Mouse (Mus musculus) midbrain, embryonic 16.5 days (tissue): ENCODE data around the gene Hist3h2a. TPM values are rescaled to one million over a fixed set of nuclear protein-coding genes. Genes with fewer than 3 reads are reported as not detected.

ENCODE experiments used
- ATAC-seq: fragments of 200-750 bp; cut with Nextera tagmentation; 2 replicates; pipeline ENCODE4 v1.8.0; 2017; ENCODE audit warnings: moderate TSS enrichment
- H3K27ac ChIP-seq: fragments of 300-500 bp; sonication (generic); 2 replicates; pipeline ENCODE4 v1.5.1; 2014; ENCODE audit warnings: mild to moderate bottlenecking, low read length, mixed read lengths
- H3K27me3 ChIP-seq: fragments of 300-500 bp; sonication (generic); 2 replicates; pipeline ENCODE4 v1.6.1; 2014; ENCODE audit warnings: low read depth, low read length, mixed read lengths; ENCODE audit not compliant: control insufficient read depth, insufficient read depth
- H3K36me3 ChIP-seq: fragments of 300-500 bp; sonication (generic); 2 replicates; pipeline ENCODE4 v1.6.1; 2014; ENCODE audit warnings: mild to moderate bottlenecking, low read length, moderate library complexity, mixed read lengths; ENCODE audit not compliant: control insufficient read depth, insufficient read depth
- H3K4me1 ChIP-seq: fragments of 300-500 bp; sonication (generic); 2 replicates; pipeline ENCODE4 v1.6.1; 2014; ENCODE audit warnings: mild to moderate bottlenecking, low read length, mixed read lengths; ENCODE audit not compliant: control insufficient read depth, insufficient read depth
- H3K4me2 ChIP-seq: fragments of 300-500 bp; sonication (generic); 2 replicates; pipeline ENCODE4 v1.6.1; 2014; ENCODE audit warnings: mild to moderate bottlenecking, low read length, mixed read lengths
- H3K4me3 ChIP-seq: fragments of 300-500 bp; sonication (generic); 2 replicates; pipeline ENCODE4 v1.5.1; 2014; ENCODE audit warnings: low read depth, mild to moderate bottlenecking, low read length, moderate library complexity, mixed read lengths
- H3K9ac ChIP-seq: fragments of 300-500 bp; sonication (generic); 2 replicates; pipeline ENCODE4 v1.6.1; 2014; ENCODE audit warnings: low read depth, low read length, mixed read lengths
- H3K9me3 ChIP-seq: fragments of 300-500 bp; sonication (generic); replicated peaks from 2 replicates; pipeline ENCODE4 v1.6.1; 2014; ENCODE audit warnings: mild to moderate bottlenecking, low read length, mixed read lengths; ENCODE audit not compliant: control insufficient read depth, poor library complexity, severe bottlenecking
- whole genome bisulfite sequencing: fragments of 180-500 bp; shearing (Covaris S2); extraction: QIAGEN DNeasy Blood & Tissue Kit; methylation state at CpG from one replicate; pipeline ENCODE4 v1.1.7; 2014; 5-methylcytosine and 5-hydroxymethylcytosine counted together
- polyA plus RNA-seq: library from polyadenylated mRNA; unstranded; fragments of >200 nt; fragmentation: Nextera tagmentation; extraction: Ambion mirVana; gene quantifications from 2 replicates; pipeline ENCODE4 v1.2.1, GENCODE M21; 2015

The Hist3h2a gene
- polyA plus RNA-seq, 1 experiment from 2014 or later = 107 TPM

DNA sequence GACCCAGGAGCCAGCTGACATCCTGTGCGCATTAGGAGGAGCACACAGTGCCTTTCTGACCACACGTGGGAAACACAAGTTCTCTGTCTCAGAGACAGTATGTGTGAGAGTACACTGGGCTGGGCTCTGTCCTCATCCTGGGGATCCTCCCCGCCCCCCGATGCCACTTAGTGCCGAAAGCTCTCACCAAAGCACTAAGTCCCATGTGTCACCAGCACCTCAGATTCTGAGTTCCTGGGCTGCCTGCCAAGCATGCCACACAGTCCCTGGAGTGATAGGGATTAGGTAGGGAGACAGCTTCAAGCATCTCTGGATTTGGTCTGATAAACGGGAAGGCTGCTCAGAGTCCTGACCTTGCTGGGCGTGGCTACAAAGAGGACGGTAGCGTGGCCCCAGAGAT is 36.3 kb downstream of the Hist3h2a start:
- Histone ChIP-seq H3K9me3 (no peaks in the 10 kb centered on the region), H3K9ac (no peak overlapping the region), H3K27me3 (peaks cover 8% of the 10 kb centered on the region; the same call in 1 of the 2 replicates), H3K4me2 (no peak overlapping the region), H3K4me1 (no peaks in the 10 kb centered on the region), H3K4me3 (no peak overlapping the region), H3K36me3 (peaks cover 35% of the 10 kb centered on the region), H3K27ac (no peak overlapping the region)
- no peak for ATAC-seq
- WGBS = 83% methylated on average over 9 of the region's 9 CpGs

- Histone ChIP-seq H3K4me2 (no peak overlapping the region), H3K4me3 (no peak overlapping the region), H3K4me1 (no peaks in the 10 kb centered on the region), H3K27me3 (peaks cover 8% of the 10 kb centered on the region; the same call in 1 of the 2 replicates), H3K9me3 (no peaks in the 10 kb centered on the region), H3K27ac (no peak overlapping the region), H3K9ac (no peak overlapping the region), H3K36me3 (peaks cover 27% of the 10 kb centered on the region)
- WGBS = 82% methylated on average over 3 of the region's 3 CpGs
- no peak for ATAC-seq
Measured at GRCm38 (mm10) chr11:58991911-58992310, 37.4 kb downstream of the Hist3h2a start.

GRCm38 (mm10) chr11:58993091-58993670 is 38.7 kb downstream of the Hist3h2a start:
- H3K9ac ChIP-seq = no peak overlapping the region
- 78% methylated on average over 6 of the region's 6 CpGs for WGBS
- ATAC-seq = no peak

DNA sequence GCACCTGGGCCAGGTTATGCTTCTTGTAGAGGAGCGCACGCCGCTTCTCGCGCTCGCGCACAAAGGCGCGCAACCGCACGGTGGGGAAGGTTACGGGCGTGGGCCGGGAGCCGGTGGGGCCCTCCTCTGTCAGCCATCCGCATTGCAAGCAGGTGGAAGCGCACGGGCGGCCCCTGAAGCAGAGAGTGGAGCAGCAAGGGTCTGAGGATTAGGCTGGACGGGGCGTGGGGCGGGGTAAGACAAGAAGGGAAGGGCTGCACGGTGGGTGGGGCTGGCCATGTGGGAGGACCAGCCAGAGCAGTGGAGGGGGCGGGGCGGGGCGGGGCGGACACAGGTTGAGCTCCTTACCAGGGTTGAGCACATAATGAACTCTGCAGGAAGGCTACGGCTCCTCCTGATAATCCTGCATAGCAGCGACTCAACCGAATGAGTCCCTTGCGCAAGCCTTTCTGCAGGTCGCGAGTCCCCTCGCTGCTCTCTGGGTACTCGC is 39.9 kb downstream of the Hist3h2a start:
- peak overlapping the region; percentile 79 for H3K4me2 ChIP-seq
- no peak overlapping the region for H3K27ac ChIP-seq
- peak overlapping the region; percentile 47 for H3K4me3 ChIP-seq
- H3K9me3 ChIP-seq = no peaks in the 10 kb centered on the region
- H3K4me1 ChIP-seq = no peaks in the 10 kb centered on the region
- peaks cover 13% of the 10 kb centered on the region for H3K36me3 ChIP-seq
- H3K27me3 ChIP-seq = peaks cover 8% of the 10 kb centered on the region; the same call in 1 of the 2 replicates
- peak overlapping the region; percentile 67 for H3K9ac ChIP-seq
- peak; percentile 69 for ATAC-seq
- WGBS = 1% methylated on average over 32 of the region's 35 CpGs

More at GRCm38 (mm10) chr11:58993091-58993670, 38.7 kb downstream of the Hist3h2a start:
- Histone ChIP-seq H3K27me3 (peaks cover 8% of the 10 kb centered on the region; the same call in 1 of the 2 replicates), H3K4me3 (no peak overlapping the region), H3K4me1 (no peaks in the 10 kb centered on the region), H3K4me2 (no peak overlapping the region), H3K36me3 (peaks cover 23% of the 10 kb centered on the region), H3K27ac (no peak overlapping the region), H3K9me3 (no peaks in the 10 kb centered on the region)

GRCm38 (mm10) chr11:58995061-58995806 is 40.7 kb downstream of the Hist3h2a start:
- Histone ChIP-seq H3K4me1 (no peaks in the 10 kb centered on the region), H3K27ac (no peak overlapping the region), H3K27me3 (peaks cover 8% of the 10 kb centered on the region; the same call in 1 of the 2 replicates), H3K4me3 (peak overlapping the region; percentile 47), H3K9ac (no peak overlapping the region), H3K36me3 (peaks cover 7% of the 10 kb centered on the region), H3K9me3 (no peaks in the 10 kb centered on the region), H3K4me2 (peak overlapping the region; percentile 79; the same call in 1 of the 2 replicates)
- WGBS = 80% methylated on average over 9 of the region's 9 CpGs
- no peak for ATAC-seq

- Histone ChIP-seq H3K4me3 (no peak overlapping the region), H3K27ac (no peak overlapping the region), H3K4me2 (no peak overlapping the region), H3K9ac (no peak overlapping the region), H3K36me3 (peaks cover 1% of the 10 kb centered on the region; the same call in 1 of the 2 replicates), H3K4me1 (no peaks in the 10 kb centered on the region), H3K27me3 (peaks cover 8% of the 10 kb centered on the region; the same call in 1 of the 2 replicates), H3K9me3 (no peaks in the 10 kb centered on the region)
- 52% methylated on average over 10 of the region's 12 CpGs for whole genome bisulfite sequencing
- no peak for ATAC-seq
Measured at GRCm38 (mm10) chr11:58995807-58996370, 41.4 kb downstream of the Hist3h2a start.

DNA sequence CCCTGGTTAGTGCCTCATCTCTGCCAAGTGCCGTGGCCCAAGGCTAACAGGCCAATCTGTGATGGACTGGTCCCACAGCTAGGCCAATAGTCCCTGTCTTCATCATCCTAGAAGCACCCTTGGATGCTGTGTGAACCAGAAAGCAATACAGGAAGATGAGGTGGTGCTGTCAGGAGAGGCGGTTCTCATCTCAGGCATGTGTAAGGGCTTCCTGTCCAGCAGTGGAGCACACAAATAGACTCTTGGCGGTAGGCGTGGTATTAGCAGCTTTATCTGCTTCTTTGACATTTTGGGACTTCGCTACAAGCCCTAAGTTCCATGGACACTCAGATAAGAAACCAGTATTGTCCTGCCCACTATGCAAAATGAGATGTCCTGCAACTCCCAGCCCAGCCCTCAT is 43.1 kb downstream of the Hist3h2a start:
- ATAC-seq = no peak
- no peak overlapping the region for H3K27ac ChIP-seq
- peaks cover 8% of the 10 kb centered on the region; the same call in 1 of the 2 replicates for H3K27me3 ChIP-seq
- no peaks in the 10 kb centered on the region for H3K36me3 ChIP-seq
- H3K4me3 ChIP-seq = no peak overlapping the region
- WGBS = 89% methylated on average over 5 of the region's 5 CpGs
- no peak overlapping the region for H3K9ac ChIP-seq
- no peak overlapping the region for H3K4me2 ChIP-seq
- H3K4me1 ChIP-seq = no peaks in the 10 kb centered on the region
- H3K9me3 ChIP-seq = no peaks in the 10 kb centered on the region

GRCm38 (mm10) chr11:58999158-58999557 is 44.7 kb downstream of the Hist3h2a start:
- WGBS = 69% methylated on average over 11 of the region's 11 CpGs
- H3K4me2 ChIP-seq = no peak overlapping the region
- peaks cover 8% of the 10 kb centered on the region; the same call in 1 of the 2 replicates for H3K27me3 ChIP-seq
- no peaks in the 10 kb centered on the region for H3K9me3 ChIP-seq
- no peaks in the 10 kb centered on the region for H3K4me1 ChIP-seq
- H3K9ac ChIP-seq = no peak overlapping the region
- ATAC-seq = no peak
- H3K4me3 ChIP-seq = no peak overlapping the region
- H3K36me3 ChIP-seq = no peaks in the 10 kb centered on the region
- H3K27ac ChIP-seq = no peak overlapping the region
